Mouse (Mus musculus): ENCODE data around the gene Faim2. TPM values are rescaled to one million over a fixed set of nuclear protein-coding genes. Genes with fewer than 3 reads are reported as not detected.

Gene Faim2
- polyA plus RNA-seq (2015; fragmentation: Nextera tagmentation; extraction: Ambion mirVana): 0.28 and 0.33 TPM in 2 replicates

GRCm38 (mm10) chr15:99527629-99528353 lies at the start of gene Faim2:
Gene Faim2, minus strand, starts transcription at chr15:99528165.
- peaks cover 88% of the 10 kb centered on the region for H3K27me3 ChIP-seq

GRCm38 (mm10) chr15:99569123-99569522 lies 41.2 kb upstream of the Faim2 start:
- 59% methylated on average over 10 of the region's 10 CpGs for WGBS
- ATAC-seq (replicated peaks; ENCODE audit: insufficient number of reproducible peaks, insufficient read depth, low FRiP score, low read depth): no peak

More at GRCm38 (mm10) chr15:99527629-99528353, at the start of gene Faim2:
- no peaks in the 10 kb centered on the region for H3K4me1 ChIP-seq (replicated peaks)
- no peak within 1 kb of the TSS for H3K9ac ChIP-seq
- ATAC-seq (replicated peaks; ENCODE audit: insufficient number of reproducible peaks, insufficient read depth, low FRiP score, low read depth): no peak
- H3K27ac ChIP-seq: no peak within 1 kb of the TSS
- H3K9me3 ChIP-seq (replicated peaks): no peaks in the 10 kb centered on the region
- H3K36me3 ChIP-seq: no peaks in the 10 kb centered on the region
- 20% methylated on average over 27 of the region's 27 CpGs for WGBS
- no peak within 1 kb of the TSS for H3K4me2 ChIP-seq
- H3K4me3 ChIP-seq: no peak within 1 kb of the TSS

GRCm38 (mm10) chr15:99568682-99569081 lies 40.7 kb upstream of the Faim2 start:
- WGBS: 72% methylated on average over 6 of the region's 6 CpGs
- no peaks in the 10 kb centered on the region for H3K9me3 ChIP-seq (replicated peaks)
- peaks cover 25% of the 10 kb centered on the region for H3K27me3 ChIP-seq
- no peak overlapping the region for H3K27ac ChIP-seq
- no peak overlapping the region for H3K4me2 ChIP-seq
- H3K36me3 ChIP-seq: no peaks in the 10 kb centered on the region
- no peak for ATAC-seq (replicated peaks; ENCODE audit: insufficient number of reproducible peaks, insufficient read depth, low FRiP score, low read depth)
- no peak overlapping the region for H3K9ac ChIP-seq
- H3K4me1 ChIP-seq (replicated peaks): no peaks in the 10 kb centered on the region
- no peak overlapping the region for H3K4me3 ChIP-seq

More at GRCm38 (mm10) chr15:99569123-99569522, 41.2 kb upstream of the Faim2 start:
- peaks cover 23% of the 10 kb centered on the region for H3K27me3 ChIP-seq
- no peak overlapping the region for H3K4me2 ChIP-seq
- H3K9ac ChIP-seq: no peak overlapping the region
- H3K4me3 ChIP-seq: no peak overlapping the region
- no peak overlapping the region for H3K27ac ChIP-seq
- H3K9me3 ChIP-seq (replicated peaks): no peaks in the 10 kb centered on the region
- H3K36me3 ChIP-seq: no peaks in the 10 kb centered on the region
- H3K4me1 ChIP-seq (replicated peaks): no peaks in the 10 kb centered on the region

GRCm38 (mm10) chr15:99567371-99567770 lies 39.4 kb upstream of the Faim2 start:
- no peak overlapping the region for H3K4me3 ChIP-seq
- WGBS: 71% methylated on average over 4 of the region's 4 CpGs
- H3K27ac ChIP-seq: no peak overlapping the region
- no peaks in the 10 kb centered on the region for H3K36me3 ChIP-seq
- ATAC-seq (replicated peaks; ENCODE audit: insufficient number of reproducible peaks, insufficient read depth, low FRiP score, low read depth): no peak
- H3K4me2 ChIP-seq: no peak overlapping the region
- no peaks in the 10 kb centered on the region for H3K4me1 ChIP-seq (replicated peaks)
- H3K27me3 ChIP-seq: peaks cover 21% of the 10 kb centered on the region
- no peak overlapping the region for H3K9ac ChIP-seq
- no peaks in the 10 kb centered on the region for H3K9me3 ChIP-seq (replicated peaks)

GRCm38 (mm10) chr15:99560246-99560645 lies 32.3 kb upstream of the Faim2 start:
- H3K27ac ChIP-seq: no peak overlapping the region
- WGBS: 74% methylated on average over 10 of the region's 10 CpGs
- H3K36me3 ChIP-seq: no peaks in the 10 kb centered on the region
- no peaks in the 10 kb centered on the region for H3K9me3 ChIP-seq (replicated peaks)
- no peak for ATAC-seq (replicated peaks; ENCODE audit: insufficient number of reproducible peaks, insufficient read depth, low FRiP score, low read depth)
- H3K4me1 ChIP-seq (replicated peaks): no peaks in the 10 kb centered on the region
- peaks cover 32% of the 10 kb centered on the region for H3K27me3 ChIP-seq
- H3K4me2 ChIP-seq: no peak overlapping the region
- H3K4me3 ChIP-seq: no peak overlapping the region
- no peak overlapping the region for H3K9ac ChIP-seq

GRCm38 (mm10) chr15:99558947-99559346 lies 31.0 kb upstream of the Faim2 start:
- H3K27me3 ChIP-seq: peaks cover 25% of the 10 kb centered on the region
- no peak overlapping the region for H3K4me2 ChIP-seq

GRCm38 (mm10) chr15:99553767-99554166 lies 25.8 kb upstream of the Faim2 start:
- Histone ChIP-seq H3K27me3 (peaks cover 11% of the 10 kb centered on the region), H3K36me3 (no peaks in the 10 kb centered on the region), H3K4me3 (no peak overlapping the region), H3K27ac (no peak overlapping the region), H3K9ac (no peak overlapping the region), H3K9me3 (replicated peaks) (no peaks in the 10 kb centered on the region), H3K4me2 (no peak overlapping the region), H3K4me1 (replicated peaks) (no peaks in the 10 kb centered on the region)
- whole genome bisulfite sequencing: 40% methylated on average over 6 of the region's 6 CpGs
- ATAC-seq (replicated peaks; ENCODE audit: insufficient number of reproducible peaks, insufficient read depth, low FRiP score, low read depth): no peak

More at GRCm38 (mm10) chr15:99558947-99559346, 31.0 kb upstream of the Faim2 start:
- Histone ChIP-seq H3K27ac (no peak overlapping the region), H3K4me1 (replicated peaks) (no peaks in the 10 kb centered on the region), H3K9ac (no peak overlapping the region), H3K9me3 (replicated peaks) (no peaks in the 10 kb centered on the region), H3K36me3 (no peaks in the 10 kb centered on the region), H3K4me3 (no peak overlapping the region)
- no peak for ATAC-seq (replicated peaks; ENCODE audit: insufficient number of reproducible peaks, insufficient read depth, low FRiP score, low read depth)
- 82% methylated on average over 1 of the region's 1 CpGs for WGBS

GRCm38 (mm10) chr15:99549901-99550300 lies 21.9 kb upstream of the Faim2 start:
- Histone ChIP-seq H3K36me3 (no peaks in the 10 kb centered on the region), H3K9me3 (replicated peaks) (no peaks in the 10 kb centered on the region), H3K4me1 (replicated peaks) (no peaks in the 10 kb centered on the region), H3K27ac (no peak overlapping the region), H3K27me3 (peaks cover 31% of the 10 kb centered on the region), H3K9ac (no peak overlapping the region), H3K4me3 (no peak overlapping the region), H3K4me2 (no peak overlapping the region)
- WGBS: 61% methylated on average over 2 of the region's 2 CpGs
- no peak for ATAC-seq (replicated peaks; ENCODE audit: insufficient number of reproducible peaks, insufficient read depth, low FRiP score, low read depth)

- Histone ChIP-seq H3K36me3 (no peaks in the 10 kb centered on the region), H3K9me3 (replicated peaks) (no peaks in the 10 kb centered on the region), H3K4me2 (no peak overlapping the region), H3K27ac (no peak overlapping the region), H3K27me3 (peaks cover 52% of the 10 kb centered on the region), H3K9ac (no peak overlapping the region), H3K4me1 (replicated peaks) (no peaks in the 10 kb centered on the region), H3K4me3 (no peak overlapping the region)
- ATAC-seq (replicated peaks; ENCODE audit: insufficient number of reproducible peaks, insufficient read depth, low FRiP score, low read depth): no peak
- WGBS: 68% methylated on average over 6 of the region's 6 CpGs
These were observed 19.8 kb upstream of the Faim2 start for GRCm38 (mm10) chr15:99547732-99548131.

GRCm38 (mm10) chr15:99546596-99546995 lies 18.6 kb upstream of the Faim2 start:
- no peak overlapping the region for H3K4me3 ChIP-seq
- ATAC-seq (replicated peaks; ENCODE audit: insufficient number of reproducible peaks, insufficient read depth, low FRiP score, low read depth): 0 out of 2 replicates have a peak, but pooled peaks have one; percentile 14
- no peaks in the 10 kb centered on the region for H3K4me1 ChIP-seq (replicated peaks)
- H3K9ac ChIP-seq: no peak overlapping the region
- no peak overlapping the region for H3K4me2 ChIP-seq
- no peak overlapping the region for H3K27ac ChIP-seq
- no peaks in the 10 kb centered on the region for H3K36me3 ChIP-seq
- H3K9me3 ChIP-seq (replicated peaks): no peaks in the 10 kb centered on the region
- 72% methylated on average over 11 of the region's 11 CpGs for WGBS
- peaks cover 60% of the 10 kb centered on the region for H3K27me3 ChIP-seq

- 43% methylated on average over 7 of the region's 7 CpGs for WGBS
- ATAC-seq (replicated peaks; ENCODE audit: insufficient number of reproducible peaks, insufficient read depth, low FRiP score, low read depth): no peak
- H3K27ac ChIP-seq: no peak overlapping the region
- H3K27me3 ChIP-seq: peaks cover 69% of the 10 kb centered on the region
- no peak overlapping the region for H3K4me2 ChIP-seq
- no peaks in the 10 kb centered on the region for H3K4me1 ChIP-seq (replicated peaks)
- no peak overlapping the region for H3K9ac ChIP-seq
- no peak overlapping the region for H3K4me3 ChIP-seq
- H3K36me3 ChIP-seq: no peaks in the 10 kb centered on the region
- H3K9me3 ChIP-seq (replicated peaks): no peaks in the 10 kb centered on the region
These were observed 16.1 kb upstream of the Faim2 start for GRCm38 (mm10) chr15:99544047-99544446.

- peaks cover 61% of the 10 kb centered on the region for H3K27me3 ChIP-seq
- no peak overlapping the region for H3K4me2 ChIP-seq
- H3K9me3 ChIP-seq (replicated peaks): no peaks in the 10 kb centered on the region
- H3K4me1 ChIP-seq (replicated peaks): no peaks in the 10 kb centered on the region
- no peak for ATAC-seq (replicated peaks; ENCODE audit: insufficient number of reproducible peaks, insufficient read depth, low FRiP score, low read depth)
- no peaks in the 10 kb centered on the region for H3K36me3 ChIP-seq
- no peak overlapping the region for H3K27ac ChIP-seq
- no peak overlapping the region for H3K4me3 ChIP-seq
- no peak overlapping the region for H3K9ac ChIP-seq
- WGBS: 56% methylated on average over 8 of the region's 8 CpGs
These were observed 11.9 kb upstream of the Faim2 start for GRCm38 (mm10) chr15:99539891-99540290.
